Mouse (Mus musculus): ENCODE data around the gene Enox1. TPM values are rescaled to one million over a fixed set of nuclear protein-coding genes. Genes with fewer than 3 reads are reported as not detected.
A peak's percentile ranks its signal among the peaks of the same experiment; 100 is the strongest.

Gene Enox1
- polyA plus RNA-seq, 1 experiment from 2014 or later, result 0.09 TPM

DNA sequence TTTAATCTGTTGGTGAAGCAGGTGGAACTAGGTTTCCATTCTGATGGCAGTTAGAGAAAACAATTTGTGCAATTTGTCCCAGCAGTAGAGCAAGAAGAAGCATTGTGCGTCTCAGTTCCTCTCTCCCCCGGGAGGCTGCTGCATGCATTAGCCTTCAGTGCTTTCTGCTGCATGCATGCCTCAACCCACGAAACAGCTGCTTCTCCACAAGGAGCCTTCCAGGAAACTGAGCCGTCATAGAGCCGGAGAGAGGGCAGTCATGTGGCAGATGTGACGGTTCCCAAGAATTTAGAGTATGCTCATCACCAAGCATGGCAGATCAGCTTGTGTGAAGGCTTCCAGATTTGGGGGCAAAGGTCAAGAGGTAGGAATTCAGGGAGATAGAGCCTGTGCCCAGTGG lies 480.4 kb downstream of the Enox1 start:
- 42% methylated on average over 6 of the region's 6 CpGs for WGBS (ENCODE audit: insufficient replicate concordance)
- Histone ChIP-seq H3K4me2 (ENCODE audit: low read depth, low read length) (no peak overlapping the region), H3K36me3 (replicated peaks; ENCODE audit: insufficient read depth, low read length) (no peaks in the 10 kb centered on the region), H3K9me3 (ENCODE audit: low read length) (no peaks in the 10 kb centered on the region), H3K27me3 (ENCODE audit: insufficient read depth, low read length) (no peaks in the 10 kb centered on the region), H3K27ac (ENCODE audit: low read depth) (no peak overlapping the region), H3K9ac (replicated peaks) (no peak overlapping the region), H3K4me1 (ENCODE audit: insufficient read depth) (no peaks in the 10 kb centered on the region), H3K4me3 (ENCODE audit: low read depth, low read length) (no peak overlapping the region)
- TF ChIP-seq CTCF (IDR thresholded peaks at IDR 0.05; ENCODE audit: low read depth) (no peak), EP300 (IDR thresholded peaks at IDR 0.05; ENCODE audit: low read depth) (no peak)
- DNase-seq (no peak), ATAC-seq (no peak)

- WGBS (ENCODE audit: insufficient replicate concordance), result 77% methylated on average over 3 of the region's 3 CpGs
- TF ChIP-seq CTCF (IDR thresholded peaks at IDR 0.05; ENCODE audit: low read depth), result no peak
- no peak for TF ChIP-seq EP300 (IDR thresholded peaks at IDR 0.05; ENCODE audit: low read depth)
- Histone ChIP-seq H3K9ac (replicated peaks) (no peak overlapping the region), H3K9me3 (ENCODE audit: low read length) (no peaks in the 10 kb centered on the region), H3K27me3 (ENCODE audit: insufficient read depth, low read length) (no peaks in the 10 kb centered on the region), H3K36me3 (replicated peaks; ENCODE audit: insufficient read depth, low read length) (no peaks in the 10 kb centered on the region), H3K27ac (ENCODE audit: low read depth) (no peak overlapping the region), H3K4me3 (ENCODE audit: low read depth, low read length) (no peak overlapping the region), H3K4me1 (ENCODE audit: insufficient read depth) (no peaks in the 10 kb centered on the region), H3K4me2 (ENCODE audit: low read depth, low read length) (no peak overlapping the region)
- ATAC-seq (no peak), DNase-seq (no peak)
Measured at GRCm38 (mm10) chr14:77638148-77638547, 481.6 kb downstream of the Enox1 start.

DNA sequence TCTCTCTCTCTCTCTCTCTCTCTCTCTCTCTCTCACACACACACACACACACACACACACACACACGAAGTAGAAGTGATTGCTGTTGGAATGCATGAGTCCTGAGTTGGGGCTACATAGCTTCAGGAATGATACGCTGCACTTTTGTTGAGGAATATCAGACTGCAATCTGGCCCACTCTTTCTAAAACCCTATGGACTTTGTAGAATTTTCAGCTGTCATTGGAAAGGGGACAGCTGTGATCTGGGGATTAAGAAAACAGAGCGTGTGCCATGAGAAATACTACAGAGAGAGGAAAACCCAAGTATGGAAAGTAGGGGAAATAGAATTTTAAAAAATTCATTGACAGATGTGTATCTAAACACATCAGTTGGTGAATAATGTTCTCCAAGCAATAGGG lies 482.1 kb downstream of the Enox1 start:
- Histone ChIP-seq H3K9ac (replicated peaks) (no peak overlapping the region), H3K4me2 (ENCODE audit: low read depth, low read length) (no peak overlapping the region), H3K4me3 (ENCODE audit: low read depth, low read length) (no peak overlapping the region), H3K4me1 (ENCODE audit: insufficient read depth) (no peaks in the 10 kb centered on the region), H3K27me3 (ENCODE audit: insufficient read depth, low read length) (no peaks in the 10 kb centered on the region), H3K27ac (ENCODE audit: low read depth) (no peak overlapping the region), H3K36me3 (replicated peaks; ENCODE audit: insufficient read depth, low read length) (no peaks in the 10 kb centered on the region), H3K9me3 (ENCODE audit: low read length) (no peaks in the 10 kb centered on the region)
- DNase-seq (no peak), ATAC-seq (no peak)
- 73% methylated on average over 3 of the region's 3 CpGs for WGBS (ENCODE audit: insufficient replicate concordance)
- TF ChIP-seq CTCF (IDR thresholded peaks at IDR 0.05; ENCODE audit: low read depth) (no peak), EP300 (IDR thresholded peaks at IDR 0.05; ENCODE audit: low read depth) (no peak)

DNA sequence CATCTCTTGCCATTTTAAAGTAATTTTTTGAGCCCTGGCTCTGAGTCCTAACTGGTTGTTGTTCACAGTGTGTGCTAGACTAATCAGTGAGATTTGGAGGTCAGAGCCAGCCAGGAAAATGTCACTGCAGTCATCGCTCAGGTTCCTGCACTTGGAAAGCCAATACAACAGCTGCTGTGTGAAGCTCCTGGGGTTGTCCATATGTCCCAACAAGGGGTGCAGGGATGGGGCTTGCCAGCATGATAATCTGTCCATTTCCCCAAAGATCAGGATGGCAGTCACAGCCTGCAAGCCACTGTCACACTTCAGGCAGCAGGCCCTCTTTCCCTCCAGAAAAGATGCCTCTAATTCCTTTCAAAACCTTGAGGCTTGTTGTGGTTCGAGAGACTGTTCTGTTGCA lies 483.0 kb downstream of the Enox1 start:
- TF ChIP-seq EP300 (IDR thresholded peaks at IDR 0.05; ENCODE audit: low read depth), result no peak
- no peak for TF ChIP-seq CTCF (IDR thresholded peaks at IDR 0.05; ENCODE audit: low read depth)
- Histone ChIP-seq H3K4me2 (ENCODE audit: low read depth, low read length) (no peak overlapping the region), H3K36me3 (replicated peaks; ENCODE audit: insufficient read depth, low read length) (no peaks in the 10 kb centered on the region), H3K27me3 (ENCODE audit: insufficient read depth, low read length) (no peaks in the 10 kb centered on the region), H3K9ac (replicated peaks) (no peak overlapping the region), H3K27ac (ENCODE audit: low read depth) (no peak overlapping the region), H3K9me3 (ENCODE audit: low read length) (no peaks in the 10 kb centered on the region), H3K4me1 (ENCODE audit: insufficient read depth) (no peaks in the 10 kb centered on the region), H3K4me3 (ENCODE audit: low read depth, low read length) (no peak overlapping the region)
- DNase-seq (no peak), ATAC-seq (no peak)
- 85% methylated on average over 2 of the region's 2 CpGs for WGBS (ENCODE audit: insufficient replicate concordance)

- no peak for ATAC-seq
- 78% methylated on average over 6 of the region's 6 CpGs for WGBS (ENCODE audit: insufficient replicate concordance)
- H3K9me3 ChIP-seq (ENCODE audit: low read length), result no peaks in the 10 kb centered on the region
- H3K9ac ChIP-seq (replicated peaks), result no peak overlapping the region
- no peak overlapping the region for H3K27ac ChIP-seq (ENCODE audit: low read depth)
- no peak for DNase-seq
- no peaks in the 10 kb centered on the region for H3K4me1 ChIP-seq (ENCODE audit: insufficient read depth)
- H3K36me3 ChIP-seq (replicated peaks; ENCODE audit: insufficient read depth, low read length), result no peaks in the 10 kb centered on the region
- TF ChIP-seq CTCF (IDR thresholded peaks at IDR 0.05; ENCODE audit: low read depth) (no peak), EP300 (IDR thresholded peaks at IDR 0.05; ENCODE audit: low read depth) (no peak)
- no peak overlapping the region for H3K4me3 ChIP-seq (ENCODE audit: low read depth, low read length)
- H3K4me2 ChIP-seq (ENCODE audit: low read depth, low read length), result no peak overlapping the region
- H3K27me3 ChIP-seq (ENCODE audit: insufficient read depth, low read length), result no peaks in the 10 kb centered on the region
Measured at GRCm38 (mm10) chr14:77642314-77642713, 485.8 kb downstream of the Enox1 start.

DNA sequence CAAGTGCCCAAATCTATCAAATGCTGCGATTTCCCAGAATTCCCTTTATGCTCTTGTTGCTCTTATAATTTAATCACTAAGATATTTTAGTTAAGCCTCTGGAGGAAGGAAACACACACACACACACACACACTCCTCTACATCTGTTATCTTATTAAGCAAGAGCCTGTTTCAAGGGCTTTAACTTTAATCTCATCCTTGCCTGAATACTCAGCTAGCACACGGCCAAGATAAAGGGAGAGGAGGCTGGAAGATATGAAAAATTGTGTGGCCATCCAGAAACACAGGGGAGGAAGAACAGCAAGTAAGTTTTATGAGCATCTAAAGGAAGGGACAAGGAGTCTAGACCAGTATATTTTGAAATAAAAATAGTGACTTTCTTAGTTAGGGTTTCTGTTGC lies 489.6 kb downstream of the Enox1 start:
- Histone ChIP-seq H3K4me2 (ENCODE audit: low read depth, low read length) (no peak overlapping the region), H3K27me3 (ENCODE audit: insufficient read depth, low read length) (no peaks in the 10 kb centered on the region), H3K4me1 (ENCODE audit: insufficient read depth) (no peaks in the 10 kb centered on the region), H3K4me3 (ENCODE audit: low read depth, low read length) (no peak overlapping the region), H3K36me3 (replicated peaks; ENCODE audit: insufficient read depth, low read length) (no peaks in the 10 kb centered on the region), H3K27ac (ENCODE audit: low read depth) (no peak overlapping the region), H3K9ac (replicated peaks) (no peak overlapping the region), H3K9me3 (ENCODE audit: low read length) (no peaks in the 10 kb centered on the region)
- peak; percentile 86 for TF ChIP-seq EP300 (IDR thresholded peaks at IDR 0.05; ENCODE audit: low read depth)
- no peak for TF ChIP-seq CTCF (IDR thresholded peaks at IDR 0.05; ENCODE audit: low read depth)
- WGBS (ENCODE audit: insufficient replicate concordance), result 64% methylated on average over 2 of the region's 2 CpGs
- ATAC-seq, result peak; percentile 45; the same call in 1 of the 2 replicates
- DNase-seq, result no peak

DNA sequence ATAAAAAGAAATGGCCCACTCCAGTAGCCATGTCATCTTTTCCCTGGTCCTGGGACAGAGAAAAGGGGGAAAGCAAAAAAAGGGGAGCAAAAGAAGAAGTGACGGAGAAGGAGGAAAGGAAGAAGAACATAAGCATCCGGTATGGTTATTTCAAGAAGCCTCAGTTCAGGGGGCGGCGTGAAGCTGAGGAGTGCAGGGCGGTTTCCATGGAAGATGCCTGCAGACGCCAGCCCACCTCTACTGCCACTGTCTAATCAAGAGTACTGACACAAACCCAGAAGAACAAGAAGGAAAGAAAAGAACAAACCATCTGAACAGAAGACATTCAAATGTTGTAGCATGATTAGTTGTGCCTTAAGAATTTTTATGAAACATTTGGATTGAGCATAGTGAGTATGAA lies 490.5 kb downstream of the Enox1 start:
- ATAC-seq, result no peak
- no peak overlapping the region for H3K4me2 ChIP-seq (ENCODE audit: low read depth, low read length)
- 90% methylated on average over 6 of the region's 6 CpGs for WGBS (ENCODE audit: insufficient replicate concordance)

More for the DNA sequence above, 490.5 kb downstream of the Enox1 start:
- no peak overlapping the region for H3K9ac ChIP-seq (replicated peaks)
- no peak for DNase-seq
- no peaks in the 10 kb centered on the region for H3K36me3 ChIP-seq (replicated peaks; ENCODE audit: insufficient read depth, low read length)
- H3K9me3 ChIP-seq (ENCODE audit: low read length), result no peaks in the 10 kb centered on the region
- TF ChIP-seq EP300 (IDR thresholded peaks at IDR 0.05; ENCODE audit: low read depth) (no peak), CTCF (IDR thresholded peaks at IDR 0.05; ENCODE audit: low read depth) (no peak)
- no peak overlapping the region for H3K4me3 ChIP-seq (ENCODE audit: low read depth, low read length)
- no peaks in the 10 kb centered on the region for H3K27me3 ChIP-seq (ENCODE audit: insufficient read depth, low read length)
- H3K27ac ChIP-seq (ENCODE audit: low read depth), result no peak overlapping the region
- no peaks in the 10 kb centered on the region for H3K4me1 ChIP-seq (ENCODE audit: insufficient read depth)
